Mouse (Mus musculus) neutrophil, adult 65 days (primary cell): ENCODE results near the gene Samt4. TPM values are rescaled to one million over a fixed set of nuclear protein-coding genes. Genes with fewer than 3 reads are reported as not detected.

Source experiments
- total RNA-seq: library from RNA; stranded (reverse); gene quantifications from 2 replicates; pipeline ENCODE4 v1.2.4, GENCODE M21; 2023

The Samt4 gene
- total RNA-seq = not detected in 2 replicates

DNA sequence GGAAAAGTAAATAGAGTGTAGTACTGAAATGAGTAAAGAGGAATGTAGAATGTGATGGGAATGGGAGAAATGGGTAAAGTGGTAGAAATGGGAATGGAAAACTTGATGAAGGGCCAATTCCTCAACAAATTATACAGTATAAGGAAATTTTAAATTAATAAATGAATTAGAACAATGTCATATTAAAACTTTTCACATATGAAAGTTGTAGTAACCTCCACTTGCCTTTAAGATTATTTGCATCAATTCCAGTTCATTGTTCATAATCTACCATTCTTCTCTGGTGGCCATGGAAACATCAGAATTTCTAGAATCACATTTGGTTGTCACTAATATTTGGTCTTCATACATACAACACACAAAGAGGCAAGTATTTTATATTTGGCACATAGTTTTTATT lies at the start of gene Samt4:
TSS of gene Samt4 (plus strand) at position 301 of the 400 bp plus-strand sequence.

Other genes with a start within 250 kb of the Samt4 start
- gene 4930524N10Rik, start 138.6 kb upstream of the Samt4 start, total RNA-seq = not detected in 2 replicates
- not detected in 2 replicates for gene Samt2, start 97.4 kb downstream of the Samt4 start, total RNA-seq